Mouse (Mus musculus) megakaryocyte, embryonic 14.5 days (primary cell): ENCODE results near the gene Mmd. TPM values are rescaled to one million over a fixed set of nuclear protein-coding genes. Genes with fewer than 3 reads are reported as not detected.

Source experiments
- H3K27me3 ChIP-seq: replicated peaks from 2 replicates; pipeline ENCODE3; 2012; ENCODE audit warnings: inconsistent platforms
- H3K36me3 ChIP-seq: replicated peaks from 2 replicates; pipeline ENCODE3; 2012; ENCODE audit warnings: low read length, inconsistent platforms, mixed read lengths
- H3K4me1 ChIP-seq: 2 replicates; pipeline ENCODE4 v1.6.1; 2012; ENCODE audit warnings: inconsistent platforms
- H3K4me3 ChIP-seq: replicated peaks from 2 replicates; pipeline ENCODE3; 2012; ENCODE audit warnings: moderate library complexity, mild to moderate bottlenecking, inconsistent platforms
- H3K9me3 ChIP-seq: 2 replicates; pipeline ENCODE4 v1.6.1; 2012; ENCODE audit warnings: inconsistent platforms
- FLI1 ChIP-seq: IDR thresholded peaks from 2 replicates; pipeline ENCODE4 v1.6.1; 2012; ENCODE audit warnings: low read length, inconsistent platforms, mixed read lengths
- GATA1 ChIP-seq: IDR thresholded peaks from 3 replicates; pipeline ENCODE4 v1.6.1; 2012; ENCODE audit warnings: mixed read lengths, low read length, inconsistent platforms, borderline replicate concordance
- polyA plus RNA-seq: library from polyadenylated mRNA; stranded (reverse); fragments of >175 nt; gene quantifications from 2 replicates; pipeline ENCODE4 v1.2.3, GENCODE M21; 2012; ENCODE audit warnings: low replicate concordance; ENCODE audit not compliant: insufficient read depth

Mmd gene
- polyA plus RNA-seq: 20.3 and 75.7 TPM in 2 replicates

GRCm38 (mm10) chr11:90249025-90249650 is at the start of gene Mmd:
TSS of gene Mmd (plus strand) at chr11:90249456.
- H3K4me3 ChIP-seq: peak within 1 kb of the TSS; percentile 98
- H3K36me3 ChIP-seq: peaks cover 34% of the 10 kb centered on the region
- peaks cover 56% of the 10 kb centered on the region for H3K4me1 ChIP-seq
- H3K9me3 ChIP-seq: no peaks in the 10 kb centered on the region
- TF ChIP-seq GATA1: no peak
- TF ChIP-seq FLI1: no peak
- peaks cover 3% of the 10 kb centered on the region for H3K27me3 ChIP-seq

- TF ChIP-seq GATA1: no peak
- no peak for TF ChIP-seq FLI1
- H3K36me3 ChIP-seq: no peaks in the 10 kb centered on the region
- H3K9me3 ChIP-seq: no peaks in the 10 kb centered on the region
- 0 out of 2 replicates have a peak, but pooled peaks cover 3% of the 10 kb centered on the region for H3K4me1 ChIP-seq
- H3K4me3 ChIP-seq: no peak overlapping the region
- peaks cover 2% of the 10 kb centered on the region for H3K27me3 ChIP-seq
Measured at GRCm38 (mm10) chr11:90200826-90201225, 48.4 kb upstream of the Mmd start.

- Histone ChIP-seq H3K9me3 (peaks cover 4% of the 10 kb centered on the region), H3K4me1 (peaks cover 4% of the 10 kb centered on the region; the same call in 1 of the 2 replicates), H3K27me3 (peaks cover 3% of the 10 kb centered on the region), H3K36me3 (no peaks in the 10 kb centered on the region), H3K4me3 (no peak overlapping the region)
- TF ChIP-seq GATA1 (no peak), FLI1 (no peak)
Measured at GRCm38 (mm10) chr11:90214246-90214645, 35.0 kb upstream of the Mmd start.

- peaks cover 28% of the 10 kb centered on the region for H3K4me1 ChIP-seq
- H3K27me3 ChIP-seq: peaks cover 10% of the 10 kb centered on the region
- TF ChIP-seq GATA1: no peak
- TF ChIP-seq FLI1: no peak
- H3K36me3 ChIP-seq: no peaks in the 10 kb centered on the region
- no peaks in the 10 kb centered on the region for H3K9me3 ChIP-seq
- H3K4me3 ChIP-seq: no peak overlapping the region
Measured at GRCm38 (mm10) chr11:90220022-90220645, 29.1 kb upstream of the Mmd start.

- no peak for TF ChIP-seq GATA1
- no peak for TF ChIP-seq FLI1
- no peak overlapping the region for H3K4me3 ChIP-seq
- H3K9me3 ChIP-seq: no peaks in the 10 kb centered on the region
- H3K4me1 ChIP-seq: peaks cover 35% of the 10 kb centered on the region
- H3K36me3 ChIP-seq: no peaks in the 10 kb centered on the region
- peaks cover 10% of the 10 kb centered on the region for H3K27me3 ChIP-seq
Measured at GRCm38 (mm10) chr11:90220750-90221149, 28.5 kb upstream of the Mmd start.

DNA sequence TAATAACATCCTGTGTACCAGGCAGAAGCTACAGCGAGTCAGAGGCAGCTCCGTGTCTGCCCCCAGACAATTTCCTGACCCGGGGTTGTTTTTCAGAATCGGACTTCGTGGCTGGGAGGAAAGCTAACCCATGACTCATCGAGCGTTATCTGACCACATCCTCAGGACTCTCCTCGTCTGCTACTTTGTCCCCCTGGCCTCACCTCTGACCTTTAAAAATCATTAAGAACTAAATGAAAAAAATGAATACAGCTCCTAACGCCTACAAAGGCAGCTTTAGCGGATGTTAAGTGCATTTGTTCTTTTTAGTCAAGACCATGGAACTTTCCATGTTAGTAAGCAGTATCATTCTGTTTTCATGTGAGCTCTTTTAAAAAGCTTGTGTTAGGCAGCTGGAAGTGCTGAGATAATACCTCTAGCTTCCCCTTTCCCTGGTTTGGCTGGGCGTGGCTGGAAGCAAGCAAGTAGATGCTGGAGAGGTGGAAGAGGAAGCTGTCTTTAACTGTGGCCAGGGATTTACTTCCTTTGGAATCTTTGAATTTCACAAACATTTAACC is 24.3 kb upstream of the Mmd start:
- Histone ChIP-seq H3K4me1 (peaks cover 64% of the 10 kb centered on the region), H3K4me3 (peak overlapping the region; percentile 83), H3K36me3 (no peaks in the 10 kb centered on the region), H3K27me3 (peaks cover 11% of the 10 kb centered on the region), H3K9me3 (no peaks in the 10 kb centered on the region)
- TF ChIP-seq FLI1 (no peak), GATA1 (no peak)

- Histone ChIP-seq H3K4me3 (no peak overlapping the region), H3K27me3 (peaks cover 5% of the 10 kb centered on the region)
Measured at GRCm38 (mm10) chr11:90227000-90227922, 22.0 kb upstream of the Mmd start.

GRCm38 (mm10) chr11:90228251-90228949 is 20.9 kb upstream of the Mmd start:
- H3K4me1 ChIP-seq: peaks cover 85% of the 10 kb centered on the region
- no peaks in the 10 kb centered on the region for H3K36me3 ChIP-seq
- TF ChIP-seq FLI1: no peak
- no peak for TF ChIP-seq GATA1
- no peaks in the 10 kb centered on the region for H3K9me3 ChIP-seq
- H3K4me3 ChIP-seq: no peak overlapping the region
- H3K27me3 ChIP-seq: peaks cover 5% of the 10 kb centered on the region

More at GRCm38 (mm10) chr11:90227000-90227922, 22.0 kb upstream of the Mmd start:
- no peak for TF ChIP-seq FLI1
- H3K36me3 ChIP-seq: no peaks in the 10 kb centered on the region
- H3K9me3 ChIP-seq: no peaks in the 10 kb centered on the region
- peaks cover 76% of the 10 kb centered on the region for H3K4me1 ChIP-seq

GRCm38 (mm10) chr11:90229800-90230199 is 19.5 kb upstream of the Mmd start:
- H3K4me3 ChIP-seq: no peak overlapping the region
- H3K27me3 ChIP-seq: peaks cover 5% of the 10 kb centered on the region
- no peaks in the 10 kb centered on the region for H3K36me3 ChIP-seq
- TF ChIP-seq GATA1 (no peak), FLI1 (no peak)
- H3K9me3 ChIP-seq: no peaks in the 10 kb centered on the region
- peaks cover 81% of the 10 kb centered on the region for H3K4me1 ChIP-seq
